Mouse (Mus musculus) retina, adult 2 months (tissue): Measurements from ENCODE around the gene Ccndbp1.
"Not testable (repeated sequence)": the region's sequence is repeated elsewhere in the genome, so short reads cannot be mapped to it uniquely, and the experiment has no call there.

Experiments
- DNase-seq: peaks from one replicate; pipeline ENCODE4 v3.0.0-alpha.2; 2012; ENCODE audit warnings: low read depth, low spot score

The Ccndbp1 gene

DNA sequence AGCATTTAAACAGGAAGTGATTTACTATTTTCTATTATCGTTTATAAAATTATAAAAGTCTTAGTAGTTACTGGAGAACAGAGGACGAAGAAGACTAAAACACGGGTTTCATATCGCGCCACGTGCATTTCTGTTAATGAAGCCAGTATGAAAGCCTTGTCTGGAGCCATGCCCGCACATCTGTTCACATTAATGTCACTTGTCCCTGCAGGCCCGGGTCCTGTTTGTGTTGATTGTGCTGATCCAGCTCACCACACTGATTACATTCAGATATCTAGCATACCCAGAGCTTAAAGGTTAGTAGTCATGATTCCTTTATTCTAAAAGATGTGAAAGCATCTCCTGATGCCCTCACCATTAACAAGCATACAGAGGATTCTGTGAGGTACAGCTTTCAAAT, 9.3 kb upstream of the Ccndbp1 start:
- DNase-seq: no peak

DNA sequence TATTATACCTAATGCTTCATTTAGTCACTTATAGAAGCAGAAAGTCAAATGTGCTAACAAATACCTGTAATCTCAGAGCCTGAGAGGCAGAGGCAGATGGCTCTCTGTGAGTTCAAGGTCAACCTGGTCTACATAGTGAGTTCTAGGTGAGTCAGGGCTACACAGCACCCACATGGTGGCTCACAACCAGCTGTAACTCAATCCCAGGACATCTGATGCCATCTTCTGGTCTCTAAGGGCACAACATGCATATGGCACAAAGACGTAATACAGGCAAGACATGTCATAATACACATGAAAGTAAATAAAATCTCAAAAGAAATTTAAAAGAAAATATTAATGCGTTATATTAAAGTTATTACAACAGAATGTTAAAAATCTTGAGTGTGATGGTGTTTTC, 4.6 kb upstream of the Ccndbp1 start:
- DNase-seq: no peak

DNA sequence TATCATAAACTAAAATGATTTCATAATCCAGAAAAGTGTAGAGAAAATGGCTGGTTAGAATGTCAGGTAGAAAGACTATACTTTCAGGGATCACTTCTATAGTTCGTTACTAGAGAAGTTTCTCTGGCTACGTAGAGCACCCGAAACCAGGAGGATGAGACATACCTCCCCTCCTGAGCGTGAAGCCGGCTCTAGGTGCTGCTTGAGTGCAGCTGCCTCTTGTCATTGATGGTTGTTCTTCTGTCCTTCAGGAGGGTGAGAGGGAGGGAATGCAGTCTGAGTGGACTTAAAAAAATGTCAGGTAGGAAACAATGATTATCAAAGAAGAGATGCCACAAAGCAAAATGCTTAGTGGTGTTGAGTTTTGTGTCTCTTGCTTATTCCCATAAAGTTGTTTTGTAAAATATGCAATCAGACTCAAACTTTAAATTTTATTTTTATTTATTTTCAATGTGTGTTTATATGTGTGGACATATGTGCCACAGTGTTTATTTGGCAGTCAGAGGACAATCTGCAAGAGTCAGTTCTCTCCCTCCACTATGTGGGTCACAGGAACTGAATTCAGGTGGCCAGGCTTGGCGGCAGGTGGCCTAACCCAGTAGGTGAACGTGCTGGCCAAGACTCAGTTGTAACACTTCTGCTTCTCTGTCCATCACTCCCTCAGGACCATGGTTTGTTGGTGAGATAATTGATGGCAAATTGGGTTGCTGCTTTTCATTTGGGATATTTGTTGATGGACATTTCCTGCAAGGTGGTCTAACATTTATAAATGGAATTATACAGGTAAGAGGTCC, 4.0 kb upstream of the Ccndbp1 start:
- no peak for DNase-seq

DNA sequence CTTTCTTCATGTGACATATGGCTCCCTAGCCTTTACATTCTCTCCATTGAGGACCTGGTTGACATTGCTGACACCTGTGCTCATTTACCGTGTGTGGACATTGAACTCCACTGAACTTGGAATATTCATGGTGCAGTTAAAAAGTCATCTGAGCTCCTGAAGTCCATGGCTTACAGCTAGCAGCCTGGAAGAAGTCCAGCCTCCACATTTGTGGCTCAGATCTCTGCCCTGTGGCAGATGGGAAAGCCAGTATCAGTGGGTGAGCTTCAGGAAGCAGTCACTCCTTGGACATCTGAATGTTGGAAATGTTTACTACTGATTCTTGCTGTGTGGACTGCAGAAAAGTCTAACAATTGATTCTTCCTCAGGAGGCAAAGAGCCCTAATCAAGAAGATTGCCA, 1.2 kb upstream of the Ccndbp1 start:
- DNase-seq: no peak

DNA sequence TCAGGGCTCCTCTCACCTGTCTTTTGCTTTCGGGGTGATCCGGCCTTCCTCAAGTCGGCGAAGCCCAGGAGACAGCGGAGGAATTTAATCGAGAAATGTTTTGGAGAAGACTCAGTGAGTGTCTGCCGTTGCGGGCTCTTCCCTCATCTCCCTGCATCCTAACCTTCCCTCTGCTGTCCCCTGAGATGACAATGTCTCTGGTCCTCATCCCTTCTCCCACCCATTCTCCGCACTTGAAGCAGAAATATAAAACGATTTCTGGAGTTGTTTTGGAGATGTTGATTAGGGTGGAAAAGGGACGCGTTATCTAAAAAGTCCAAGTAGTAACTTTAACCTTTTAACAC, 433 bp downstream of the Ccndbp1 start:
- DNase-seq: no peak

DNA sequence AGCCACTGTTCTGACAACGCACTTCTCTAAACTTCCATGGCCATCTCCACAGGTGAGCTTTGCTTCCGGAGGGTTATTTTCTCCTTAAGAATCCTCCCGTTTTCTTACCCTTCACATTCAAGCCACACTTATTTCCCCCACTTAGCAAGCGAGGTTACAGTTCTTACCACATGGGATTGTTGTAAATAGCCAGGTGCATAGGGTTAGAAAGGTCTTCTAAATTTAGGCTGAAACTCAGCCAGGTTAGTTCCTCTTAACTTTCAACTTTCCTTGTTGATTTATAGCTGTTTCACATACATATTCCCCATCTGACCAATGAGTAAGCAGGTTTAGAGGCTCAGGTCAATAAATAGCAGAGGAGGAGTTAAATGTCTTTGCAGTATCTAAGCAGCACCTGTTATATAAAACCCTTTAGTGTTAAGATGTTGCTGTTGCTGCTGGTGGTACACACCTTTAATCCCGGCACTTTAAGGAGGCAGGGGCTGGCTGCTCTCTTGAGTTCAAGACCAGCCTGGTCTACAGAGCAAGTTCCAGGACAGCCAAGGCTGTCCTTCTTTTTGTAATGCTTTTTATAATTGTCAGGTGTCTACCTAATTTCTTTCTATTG, 971 bp downstream of the Ccndbp1 start:
- DNase-seq: peak; percentile 8

DNA sequence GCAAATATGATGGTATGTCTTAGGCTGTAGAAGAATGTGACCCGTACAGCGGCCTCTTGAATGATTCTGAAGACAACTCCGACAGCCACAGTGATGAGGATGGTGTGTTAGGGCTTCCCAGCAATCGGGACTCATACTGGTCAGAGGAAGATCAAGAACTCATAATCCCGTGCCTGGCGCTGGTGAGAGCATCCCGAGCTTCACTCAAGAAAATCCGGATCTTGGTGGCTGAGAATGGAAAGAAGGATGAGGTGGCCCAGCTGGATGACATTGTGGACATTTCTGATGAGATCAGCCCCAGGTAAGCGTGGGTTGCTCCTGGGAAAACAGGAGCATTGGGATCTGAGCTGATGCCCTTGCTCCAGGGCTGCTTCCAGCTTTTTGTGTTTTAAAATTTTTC, 4.5 kb downstream of the Ccndbp1 start:
- no peak for DNase-seq

DNA sequence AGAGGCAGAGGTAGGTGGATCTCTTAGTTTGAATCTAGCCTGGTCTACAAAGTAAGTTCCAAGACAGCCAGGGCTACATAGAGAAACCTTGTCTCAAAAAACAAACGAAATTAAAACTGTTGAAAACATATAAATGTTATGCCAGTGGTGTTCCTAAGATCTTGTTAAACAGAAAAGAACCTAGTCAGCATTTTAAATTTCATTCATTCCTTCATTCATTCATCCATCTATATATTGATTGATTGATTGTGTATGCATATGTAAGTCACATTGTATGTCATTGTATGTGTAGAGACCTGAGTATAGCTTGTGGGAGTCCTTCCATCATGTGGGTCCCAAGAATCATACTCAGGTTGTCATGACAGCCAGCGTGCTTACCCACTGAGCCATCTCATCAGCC, 7.3 kb downstream of the Ccndbp1 start:
- DNase-seq: no peak

DNA sequence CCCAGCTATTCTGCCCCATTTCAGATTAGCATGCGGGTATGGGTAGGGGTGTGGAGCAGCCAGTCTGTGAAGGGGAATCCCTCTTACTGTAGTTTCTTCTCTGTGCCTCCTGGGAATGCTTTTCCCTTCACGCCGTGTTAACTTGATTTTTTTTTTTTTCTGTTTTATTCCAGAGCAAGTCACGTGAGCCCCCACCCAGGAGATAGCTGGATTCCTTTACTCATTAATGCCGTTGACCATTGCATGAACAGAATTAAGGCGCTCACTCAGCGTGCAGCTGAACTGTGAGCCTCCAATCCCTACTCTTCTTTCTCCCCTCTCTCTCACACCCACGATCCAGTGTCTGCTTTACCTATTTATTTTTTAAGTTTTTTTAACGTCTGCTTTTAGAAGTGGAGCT, 8.0 kb downstream of the Ccndbp1 start:
- DNase-seq: no peak

DNA sequence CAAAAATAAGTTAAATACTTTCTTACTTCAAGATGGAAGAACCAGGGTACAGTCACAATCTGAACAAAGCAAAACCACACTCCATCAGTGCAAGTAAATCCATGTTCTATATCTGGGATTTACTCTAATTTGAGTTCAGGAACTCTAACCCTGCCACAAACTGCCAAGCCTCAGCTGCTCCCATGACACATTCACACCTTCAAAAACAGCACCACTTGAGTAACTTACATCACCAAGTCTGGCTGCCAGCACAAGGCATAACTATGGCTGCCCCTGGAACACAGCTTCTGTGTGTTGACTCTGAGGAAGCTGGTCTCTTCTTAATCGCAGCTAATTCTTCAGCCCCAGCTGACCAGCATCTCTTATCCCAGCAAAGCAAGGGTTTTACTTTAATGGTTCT, 8.9 kb downstream of the Ccndbp1 start:
- DNase-seq: no peak

DNA sequence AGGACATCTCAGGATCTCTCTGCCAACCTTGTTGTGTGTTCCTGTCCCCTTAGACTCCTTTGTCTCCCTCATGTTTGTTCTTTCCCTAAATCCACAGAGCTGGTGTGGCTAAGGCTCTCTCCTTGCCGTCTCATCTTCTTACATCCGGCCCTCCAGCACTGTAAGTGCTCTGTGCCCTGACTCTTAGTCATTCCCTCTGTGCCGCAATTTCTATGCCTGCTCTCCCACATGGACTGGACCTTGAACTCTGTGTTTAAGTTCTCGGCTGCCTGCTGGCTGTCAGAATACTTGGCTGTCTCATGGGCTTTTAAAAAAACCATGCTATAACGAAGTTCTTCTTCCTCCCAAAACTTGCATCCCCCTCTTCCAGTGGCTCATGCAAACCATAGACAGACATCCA, 14.7 kb downstream of the Ccndbp1 start:
- no peak for DNase-seq

DNA sequence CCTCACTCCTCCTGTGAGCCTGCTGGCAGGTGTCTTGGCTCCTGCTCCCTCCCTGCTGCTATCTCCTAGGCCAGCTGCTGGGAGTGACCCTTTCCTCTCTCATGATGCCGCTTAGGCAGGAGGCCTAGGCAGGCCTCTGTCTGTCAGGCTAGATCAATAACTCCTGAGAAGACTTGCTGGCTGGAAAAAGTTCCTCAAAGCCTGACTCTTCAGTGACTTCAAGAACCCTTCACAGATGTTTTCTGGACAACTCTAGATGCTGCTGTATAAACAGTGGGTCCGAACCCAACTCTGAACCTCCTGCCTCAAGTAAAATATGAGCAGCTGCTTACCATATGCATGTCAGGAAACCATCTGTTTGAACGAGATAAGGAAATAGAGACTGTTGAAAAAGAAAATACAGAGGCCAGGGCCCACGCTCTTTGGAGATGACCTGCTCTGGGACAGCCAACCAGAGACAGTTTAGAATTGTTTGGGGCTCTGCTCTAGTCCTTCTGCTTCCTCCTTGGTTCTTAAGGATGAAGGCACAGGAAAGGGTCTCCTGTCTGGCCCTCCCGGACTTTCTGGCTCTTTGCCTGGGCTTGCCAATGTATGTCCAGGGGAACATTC, 28.6 kb downstream of the Ccndbp1 start, which contains the start of gene Epb42:
TSS of gene Epb42 (minus strand) at position 340 of the 609 bp plus-strand sequence.
- no peak for DNase-seq

DNA sequence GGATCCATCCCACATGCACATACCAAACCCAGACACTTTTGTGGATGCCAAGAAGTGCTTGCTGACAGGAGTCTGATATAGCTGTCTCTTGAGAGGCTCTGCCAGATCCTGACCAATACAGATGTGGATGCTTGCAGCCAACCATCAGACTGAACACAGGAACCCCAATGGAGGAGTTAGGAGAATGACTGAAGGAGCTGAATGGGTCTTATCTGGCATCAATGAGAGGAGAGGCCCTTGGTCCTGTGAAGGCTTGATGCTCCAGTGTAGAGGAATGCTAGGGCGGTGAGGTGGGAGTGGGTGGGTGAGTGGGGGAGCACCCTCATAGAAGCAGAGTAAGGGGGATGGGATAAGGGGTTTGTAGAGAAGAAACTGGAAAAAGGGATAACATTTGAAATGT, 30.6 kb downstream of the Ccndbp1 start:
- DNase-seq: not testable (repeated sequence)

DNA sequence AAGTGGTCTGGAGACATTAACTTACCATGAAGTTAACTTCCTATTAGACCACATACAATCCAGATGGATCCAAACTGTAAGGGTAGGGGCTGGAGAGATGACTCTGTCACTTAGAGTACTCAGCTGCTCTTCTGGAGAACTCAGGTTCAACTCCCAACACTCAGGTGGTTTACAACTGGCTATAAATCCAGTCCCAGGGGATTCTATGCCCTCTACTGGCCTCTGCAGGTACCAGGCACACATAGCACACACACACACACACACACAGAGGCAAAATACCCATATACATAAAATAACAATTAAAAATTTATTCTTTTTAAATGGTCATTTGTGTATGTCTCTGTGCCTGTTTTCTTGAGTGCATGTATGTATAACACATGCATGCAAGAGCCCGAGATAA, 31.2 kb downstream of the Ccndbp1 start:
- no peak for DNase-seq

DNA sequence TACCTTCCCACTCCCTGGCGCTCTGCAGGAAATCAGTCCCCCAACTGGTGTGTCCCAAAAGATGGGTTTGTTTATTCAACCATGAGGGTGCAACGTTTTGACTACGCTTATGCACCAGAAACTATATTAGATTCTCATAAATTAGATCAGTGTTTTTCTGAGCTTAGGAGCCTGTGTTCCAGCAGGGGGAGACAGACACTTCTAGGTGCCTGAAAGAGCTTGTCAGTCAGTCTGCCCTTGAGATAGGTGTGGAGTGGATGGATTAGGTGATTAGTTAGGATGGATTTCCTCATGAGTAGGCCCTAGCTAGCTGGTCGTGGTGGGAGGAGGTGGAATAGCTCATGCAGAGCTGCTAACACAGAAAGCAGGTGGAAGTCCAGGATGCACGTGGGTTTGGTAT, 32.9 kb downstream of the Ccndbp1 start:
- peak; percentile 68 for DNase-seq

DNA sequence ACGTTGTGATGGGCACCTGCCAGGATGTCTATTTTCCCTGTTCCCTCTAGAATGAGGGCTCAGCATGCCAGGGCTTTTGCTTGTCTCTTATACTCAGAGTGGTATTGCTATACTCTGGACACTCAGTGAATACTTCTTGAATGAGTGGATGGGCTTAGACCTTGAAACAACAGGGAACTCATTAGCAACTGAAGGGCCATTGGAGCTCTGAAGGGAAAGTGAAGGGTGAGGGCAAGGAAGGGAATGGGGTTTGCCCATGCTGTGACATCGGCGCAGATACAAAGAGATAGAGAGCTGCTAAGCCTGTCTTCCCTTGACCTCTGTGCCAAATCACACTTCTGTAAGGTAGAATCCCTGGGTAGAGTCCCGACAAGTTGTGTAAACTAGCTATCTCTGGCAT, 37.5 kb downstream of the Ccndbp1 start:
- no peak for DNase-seq

DNA sequence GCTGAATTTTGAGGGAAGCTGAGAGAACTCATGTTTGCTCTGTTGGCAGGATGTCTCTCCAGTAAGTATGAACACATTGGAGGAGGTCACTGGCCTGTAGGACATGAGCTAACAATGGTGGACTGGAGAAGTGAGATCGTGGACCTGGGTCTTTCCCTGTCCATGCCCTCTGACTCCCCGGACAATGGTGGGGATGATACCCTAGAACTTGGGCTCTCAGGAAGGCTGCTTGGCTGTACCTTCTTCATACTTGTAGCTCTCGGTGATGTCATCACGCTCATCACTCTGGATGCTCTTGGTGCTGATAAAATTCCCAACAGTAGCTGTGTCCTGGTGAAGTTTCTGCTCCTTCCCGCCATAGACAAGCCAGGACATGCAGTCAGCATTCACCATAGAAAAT, 44.0 kb downstream of the Ccndbp1 start:
- no peak for DNase-seq

DNA sequence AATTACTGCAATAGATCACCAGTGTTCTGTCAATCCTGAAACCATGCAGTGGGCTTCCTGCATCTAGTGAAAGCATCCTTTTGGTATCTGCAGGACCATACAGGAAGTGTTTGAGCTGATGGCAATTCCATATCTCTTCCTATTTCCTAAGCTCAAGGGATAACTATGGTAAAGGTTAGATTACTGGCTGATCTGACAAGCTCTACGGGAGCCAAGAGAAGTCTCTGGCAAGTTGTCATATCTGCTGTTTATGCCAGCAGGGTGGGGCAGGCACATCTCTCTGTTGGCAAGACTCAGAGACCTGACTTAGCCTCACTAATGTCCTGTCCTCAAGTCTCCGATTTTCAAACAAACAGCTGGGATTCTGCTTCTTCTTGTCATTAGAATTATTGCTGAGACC, 45.9 kb downstream of the Ccndbp1 start:
- no peak for DNase-seq

DNA sequence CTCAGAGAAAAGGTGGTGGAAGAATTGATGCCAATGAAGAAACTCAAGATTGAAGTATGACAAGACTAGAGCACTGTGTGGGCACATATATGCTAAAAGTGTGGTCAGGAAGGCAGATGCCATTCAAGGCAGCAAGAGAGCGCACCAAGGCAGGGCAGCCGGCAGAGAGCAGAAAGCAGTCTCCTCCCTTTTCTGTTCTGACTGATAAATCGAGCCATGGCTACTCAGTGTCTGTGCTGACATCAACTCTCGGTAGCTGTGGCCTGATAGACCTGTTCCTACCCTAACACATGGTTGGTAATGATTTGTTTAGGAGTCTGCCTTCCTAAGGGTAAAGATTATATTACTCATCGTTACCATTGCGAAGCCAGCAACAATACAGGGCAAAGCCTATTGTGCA, 47.7 kb downstream of the Ccndbp1 start:
- no peak for DNase-seq

DNA sequence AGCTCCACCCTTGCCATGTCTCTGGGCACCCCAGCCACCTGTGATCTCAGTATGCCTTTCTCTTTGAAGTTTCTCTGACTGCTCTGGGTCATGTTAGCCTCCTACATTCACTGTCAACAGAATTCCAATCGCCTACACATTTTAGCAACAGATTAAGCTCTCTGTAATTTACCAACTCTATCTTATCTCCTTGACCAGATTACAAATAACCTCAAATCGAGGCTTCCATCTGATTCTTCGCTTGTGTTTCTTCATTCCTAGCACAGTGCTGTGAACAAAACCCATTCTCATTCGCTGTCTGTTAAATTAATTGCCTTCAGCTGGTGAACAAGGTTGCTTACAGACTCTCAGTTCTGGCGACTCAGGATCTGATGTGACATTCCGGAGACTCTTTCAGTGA, 49.8 kb downstream of the Ccndbp1 start:
- no peak for DNase-seq

DNA sequence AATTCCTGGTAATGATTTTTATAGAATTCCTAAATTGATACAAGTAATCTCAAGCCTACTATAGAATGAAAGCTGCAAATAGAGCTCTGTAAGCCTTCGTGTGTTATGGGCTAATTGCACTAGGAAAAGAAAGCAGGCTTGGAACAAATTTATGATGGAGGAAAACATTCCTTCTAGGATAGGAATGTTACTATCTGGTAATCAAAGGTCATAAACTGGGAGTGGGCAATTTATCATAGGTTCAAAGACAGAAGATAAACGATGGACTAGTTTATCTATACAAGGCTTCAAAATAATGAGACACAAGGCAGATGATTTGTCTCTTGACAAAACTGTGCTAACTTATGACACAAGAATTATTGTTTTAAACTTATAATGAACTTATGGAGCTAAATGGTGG, 53.1 kb downstream of the Ccndbp1 start:
- no peak for DNase-seq
